In genomic region chr6:45241218-45241617, GRCm38 (mm10) we compare ENCODE assay signal across 23 mouse cellular contexts.
DNase-seq lines count a peak whose midpoint lies in the region; ATAC-seq and TF ChIP-seq lines count a peak whose summit lies in the region.
"Had no signal": no experiment of that assay in that cellular context is flagged by ENCODE, and none has a peak within 500 bp of the region (broad histone marks: within the 10 kb centered on the region; RNA-seq: fewer than 3 reads in every experiment).

No protein-coding gene starts in this region.

- 75% methylated on average over 1 of the region's 1 CpGs for WGBS in forebrain, postnatal 0 days
- 100% methylated on average over 1 of the region's 1 CpGs for WGBS in forebrain, embryonic 12.5 days
- WGBS in lung, postnatal 0 days, result 79% methylated on average over 1 of the region's 1 CpGs

- H3K9me3 ChIP-seq in forebrain, postnatal 0 days (ENCODE audit: low read length), result no peaks in the 10 kb centered on the region
- no peaks in the 10 kb centered on the region for H3K9me3 ChIP-seq in forebrain, embryonic 12.5 days
- H3K9me3 ChIP-seq in lung, postnatal 0 days (ENCODE audit: low read length), result no peaks in the 10 kb centered on the region
- H3K9me3 ChIP-seq: embryonic facial prominence, embryonic 15.5 days; forebrain, embryonic 10.5 days; forebrain, embryonic 15.5 days; G1E; heart, embryonic 12.5 days; hindbrain, embryonic 15.5 days had no signal

- no peak for DNase-seq in forebrain, postnatal 0 days
- peak; percentile 5 for DNase-seq in lung, postnatal 0 days (ENCODE audit: low spot score)
- DNase-seq in lung, postnatal 14 days, result no peak
- DNase-seq in lung, postnatal 10 days, result peak; percentile 3
- no peak for DNase-seq in adrenal gland, postnatal 10 days
- DNase-seq in urinary bladder, postnatal 14 days (ENCODE audit: low spot score), result no peak
- DNase-seq: adrenal gland, postnatal 14 days; B cell, adult 2 months; cerebellum, adult 2 months; cerebellum, postnatal 14 days; embryo, embryonic 11 days; gastrocnemius, adult 2 months; gastrocnemius, postnatal 25 days; heart, postnatal 36 days had no signal

- peak; percentile 56; the same call in 1 of the 2 replicates for ATAC-seq in forebrain, postnatal 0 days
- ATAC-seq in forebrain, embryonic 12.5 days (ENCODE audit: low FRiP score), result no peak
- no peak for ATAC-seq in lung, postnatal 0 days
- ATAC-seq: CD4-positive, CD25-positive, alpha-beta regulatory T cell, adult 4 months; forebrain, embryonic 15.5 days had no signal

- no peak overlapping the region for H3K9ac ChIP-seq in forebrain, postnatal 0 days
- no peak overlapping the region for H3K9ac ChIP-seq in forebrain, embryonic 12.5 days
- H3K9ac ChIP-seq in lung, postnatal 0 days (replicated peaks; ENCODE audit: low read depth), result no peak overlapping the region
- H3K9ac ChIP-seq: embryonic facial prominence, embryonic 15.5 days; forebrain, embryonic 15.5 days; heart, embryonic 12.5 days; hindbrain, embryonic 15.5 days had no signal

- H3K27ac ChIP-seq in forebrain, postnatal 0 days (ENCODE audit: low read depth, low read length), result no peak overlapping the region
- H3K27ac ChIP-seq in forebrain, embryonic 12.5 days, result no peak overlapping the region
- no peak overlapping the region for H3K27ac ChIP-seq in lung, postnatal 0 days (ENCODE audit: low read length)
- H3K27ac ChIP-seq: embryonic facial prominence, embryonic 15.5 days; forebrain, embryonic 10.5 days; forebrain, embryonic 15.5 days; gastrocnemius, adult 2 months; hindbrain, embryonic 15.5 days had no signal

- no peak overlapping the region for H3K4me2 ChIP-seq in forebrain, postnatal 0 days (ENCODE audit: low read depth)
- H3K4me2 ChIP-seq in forebrain, embryonic 12.5 days, result no peak overlapping the region
- H3K4me2 ChIP-seq in lung, postnatal 0 days (replicated peaks; ENCODE audit: low read depth, low read length), result no peak overlapping the region
- H3K4me2 ChIP-seq: embryonic facial prominence, embryonic 15.5 days; forebrain, embryonic 15.5 days; heart, embryonic 12.5 days; hindbrain, embryonic 15.5 days had no signal

- TF ChIP-seq CTCF in forebrain, postnatal 0 days (IDR thresholded peaks at IDR 0.05; ENCODE audit: low read depth), result no peak
- TF ChIP-seq CTCF in lung, postnatal 0 days (IDR thresholded peaks at IDR 0.05), result no peak

- no peak overlapping the region for H3K4me3 ChIP-seq in forebrain, postnatal 0 days (ENCODE audit: low read depth, low read length)
- no peak overlapping the region for H3K4me3 ChIP-seq in forebrain, embryonic 12.5 days (replicated peaks)
- H3K4me3 ChIP-seq in lung, postnatal 0 days (ENCODE audit: low read depth, low read length), result no peak overlapping the region
- H3K4me3 ChIP-seq: embryonic facial prominence, embryonic 15.5 days; erythroblast, embryonic 14.5 days; forebrain, embryonic 10.5 days; forebrain, embryonic 15.5 days; gastrocnemius, adult 2 months; heart, embryonic 12.5 days; hindbrain, embryonic 15.5 days had no signal

- TF ChIP-seq EP300 in lung, postnatal 0 days (IDR thresholded peaks at IDR 0.05), result no peak

- no peaks in the 10 kb centered on the region for H3K36me3 ChIP-seq in forebrain, postnatal 0 days (ENCODE audit: insufficient read depth)
- H3K36me3 ChIP-seq in forebrain, embryonic 12.5 days (replicated peaks), result no peaks in the 10 kb centered on the region
- H3K36me3 ChIP-seq in lung, postnatal 0 days (ENCODE audit: insufficient read depth, low read length), result no peaks in the 10 kb centered on the region
- H3K36me3 ChIP-seq: embryonic facial prominence, embryonic 15.5 days; forebrain, embryonic 10.5 days; forebrain, embryonic 15.5 days; G1E; heart, embryonic 12.5 days; hindbrain, embryonic 15.5 days had no signal

- no peaks in the 10 kb centered on the region for H3K4me1 ChIP-seq in forebrain, postnatal 0 days (ENCODE audit: insufficient read depth)
- H3K4me1 ChIP-seq in forebrain, embryonic 12.5 days, result 0 out of 2 replicates have a peak, but pooled peaks cover 4% of the 10 kb centered on the region
- H3K4me1 ChIP-seq in lung, postnatal 0 days (ENCODE audit: insufficient read depth, low read depth, low read length), result no peaks in the 10 kb centered on the region
- H3K4me1 ChIP-seq: embryonic facial prominence, embryonic 15.5 days; forebrain, embryonic 15.5 days; heart, embryonic 12.5 days had no signal

- no peaks in the 10 kb centered on the region for H3K27me3 ChIP-seq in forebrain, postnatal 0 days (ENCODE audit: insufficient read depth, low read length)
- H3K27me3 ChIP-seq in forebrain, embryonic 12.5 days, result no peaks in the 10 kb centered on the region
- no peaks in the 10 kb centered on the region for H3K27me3 ChIP-seq in lung, postnatal 0 days (replicated peaks; ENCODE audit: insufficient read depth, low read length)
- H3K27me3 ChIP-seq: embryonic facial prominence, embryonic 15.5 days; forebrain, embryonic 15.5 days; heart, embryonic 12.5 days; hindbrain, embryonic 15.5 days had no signal

Comparison
In these comparisons a context has a peak if more than half of its experiments do, and no peak if none do; other contexts are left out.
1. DNase-seq: peak in lung, postnatal 0 days (single experiment) and lung, postnatal 10 days (single experiment); none in forebrain, postnatal 0 days (single experiment), lung, postnatal 14 days (single experiment), adrenal gland, postnatal 10 days (single experiment) and urinary bladder, postnatal 14 days (single experiment).